Mouse (Mus musculus) heart, embryonic 14.5 days (tissue): ENCODE measurements around the gene Krt73. TPM values are rescaled to one million over a fixed set of nuclear protein-coding genes. Genes with fewer than 3 reads are reported as not detected.

ENCODE experiments used
- ATAC-seq: fragments of 200-750 bp; cut with Nextera tagmentation; 2 replicates; pipeline ENCODE4 v1.8.0; 2017; ENCODE audit warnings: low read depth, moderate TSS enrichment; ENCODE audit not compliant: insufficient number of reproducible peaks, insufficient read depth, low FRiP score
- H3K27ac ChIP-seq, 2 experiments: fragments of 200-500 bp in 1 of 2; fragments of 300-500 bp in 1 of 2; sonication (generic) in 1 of 2; replicated peaks in 1 of 2; 2 replicates each; pipeline ENCODE4 v1.5.1; 2012 to 2014; ENCODE audit warnings: low read depth in 2 of 2, low read length in 2 of 2, control low read depth in 1 of 2, mild to moderate bottlenecking in 1 of 2, mixed read lengths in 1 of 2; ENCODE audit not compliant: control insufficient read depth in 1 of 2, insufficient read depth in 1 of 2
- H3K27me3 ChIP-seq: fragments of 300-500 bp; sonication (generic); 2 replicates; pipeline ENCODE4 v1.6.1; 2014; ENCODE audit warnings: mild to moderate bottlenecking, low read length, control low read depth; ENCODE audit not compliant: control insufficient read depth, insufficient read depth
- H3K36me3 ChIP-seq: fragments of 300-500 bp; sonication (generic); 2 replicates; pipeline ENCODE4 v1.6.1; 2014; ENCODE audit warnings: mild to moderate bottlenecking, control low read depth, low read length, mixed read lengths; ENCODE audit not compliant: control insufficient read depth, insufficient read depth
- H3K4me1 ChIP-seq, 2 experiments: fragments of 200-500 bp in 1 of 2; fragments of 300-500 bp in 1 of 2; sonication (generic) in 1 of 2; 2 replicates each; pipeline ENCODE4 v1.6.1; 2012 to 2014; ENCODE audit warnings: low read length in 2 of 2, control low read depth in 1 of 2, mixed read lengths in 1 of 2; ENCODE audit not compliant: control insufficient read depth in 2 of 2, insufficient read depth in 2 of 2
- H3K4me2 ChIP-seq: fragments of 300-500 bp; sonication (generic); 2 replicates; pipeline ENCODE4 v1.6.1; 2014; ENCODE audit warnings: mild to moderate bottlenecking, low read length
- H3K4me3 ChIP-seq, 2 experiments: fragments of 200-500 bp in 1 of 2; fragments of 300-500 bp in 1 of 2; sonication (generic) in 1 of 2; 2 replicates each; pipeline ENCODE4 v1.5.1; 2012 to 2014; ENCODE audit warnings: low read length in 2 of 2, mild to moderate bottlenecking in 2 of 2, control low read depth in 1 of 2, low read depth in 1 of 2, moderate library complexity in 1 of 2; ENCODE audit not compliant: control insufficient read depth in 1 of 2, insufficient read depth in 1 of 2
- H3K9ac ChIP-seq: fragments of 300-500 bp; sonication (generic); 2 replicates; pipeline ENCODE4 v1.6.1; 2014; ENCODE audit warnings: mild to moderate bottlenecking, low read length
- H3K9me3 ChIP-seq: fragments of 300-500 bp; sonication (generic); 2 replicates; pipeline ENCODE4 v1.6.1; 2016; ENCODE audit warnings: low read length, control low read depth; ENCODE audit not compliant: control insufficient read depth
- WGBS: fragments of 180-500 bp; shearing (Covaris S2); extraction: QIAGEN DNeasy Blood & Tissue Kit; methylation state at CpG from one replicate; pipeline ENCODE4 v1.1.7; 2014; 5-methylcytosine and 5-hydroxymethylcytosine counted together
- polyA plus RNA-seq: library from polyadenylated mRNA; unstranded; fragments of >200 nt; fragmentation: Nextera tagmentation; extraction: Ambion mirVana; gene quantifications from 2 replicates; pipeline ENCODE4 v1.2.1, GENCODE M21; 2014

The Krt73 gene
- polyA plus RNA-seq, 1 experiment from 2014 or later: not detected

GRCm38 (mm10) chr15:101817875-101818274 is 15.7 kb upstream of the Krt73 start, which contains the start of gene Krt2:
Krt2 (minus strand) TSS chr15:101818169.
- Histone ChIP-seq H3K9me3 (no peaks in the 10 kb centered on the region), H3K27me3 (peaks cover 18% of the 10 kb centered on the region; the same call in 1 of the 2 replicates), H3K4me3 (no peak within 1 kb of the TSS), H3K9ac (no peak within 1 kb of the TSS), H3K36me3 (no peaks in the 10 kb centered on the region), H3K27ac (no peak within 1 kb of the TSS), H3K4me2 (no peak within 1 kb of the TSS), H3K4me1 (no peaks in the 10 kb centered on the region; a peak in 1 of 4 replicates)
- ATAC-seq: no peak
- 60% methylated on average over 16 of the region's 16 CpGs for WGBS

- Histone ChIP-seq H3K36me3 (no peaks in the 10 kb centered on the region), H3K9me3 (no peaks in the 10 kb centered on the region), H3K4me1 (no peaks in the 10 kb centered on the region), H3K27ac (no peak overlapping the region), H3K9ac (no peak overlapping the region), H3K4me2 (no peak overlapping the region), H3K27me3 (peaks cover 4% of the 10 kb centered on the region; the same call in 1 of the 2 replicates), H3K4me3 (no peak overlapping the region)
- no peak for ATAC-seq
- WGBS: 77% methylated on average over 11 of the region's 11 CpGs
Observed at GRCm38 (mm10) chr15:101803052-101803822, 1.1 kb upstream of the Krt73 start.

- H3K9ac ChIP-seq: no peak overlapping the region
- 14% methylated on average over 3 of the region's 3 CpGs for WGBS
- H3K36me3 ChIP-seq: no peaks in the 10 kb centered on the region
- no peak overlapping the region for H3K4me2 ChIP-seq
- ATAC-seq: no peak
- peaks cover 22% of the 10 kb centered on the region for H3K27me3 ChIP-seq
- no peaks in the 10 kb centered on the region for H3K9me3 ChIP-seq
- H3K4me3 ChIP-seq: no peak overlapping the region
- no peak overlapping the region for H3K27ac ChIP-seq
- no peaks in the 10 kb centered on the region for H3K4me1 ChIP-seq
Observed at GRCm38 (mm10) chr15:101790867-101791266, 11.3 kb downstream of the Krt73 start.

GRCm38 (mm10) chr15:101786360-101786759 is 15.8 kb downstream of the Krt73 start, which contains the start of gene Krt72:
Krt72 (minus strand) TSS chr15:101786460.
- Histone ChIP-seq H3K27ac (no peak within 1 kb of the TSS), H3K9ac (no peak within 1 kb of the TSS), H3K9me3 (no peaks in the 10 kb centered on the region), H3K36me3 (no peaks in the 10 kb centered on the region), H3K4me3 (no peak within 1 kb of the TSS), H3K27me3 (peaks cover 13% of the 10 kb centered on the region; the same call in 1 of the 2 replicates), H3K4me1 (no peaks in the 10 kb centered on the region), H3K4me2 (no peak within 1 kb of the TSS)
- ATAC-seq: no peak
- 80% methylated on average over 18 of the region's 18 CpGs for WGBS

GRCm38 (mm10) chr15:101773420-101773819 is 28.7 kb downstream of the Krt73 start:
- H3K9me3 ChIP-seq: no peaks in the 10 kb centered on the region
- no peaks in the 10 kb centered on the region for H3K4me1 ChIP-seq
- 77% methylated on average over 10 of the region's 10 CpGs for WGBS
- no peak overlapping the region for H3K27ac ChIP-seq
- no peak overlapping the region for H3K4me3 ChIP-seq
- ATAC-seq: no peak
- no peaks in the 10 kb centered on the region for H3K36me3 ChIP-seq
- H3K9ac ChIP-seq: no peak overlapping the region
- peaks cover 40% of the 10 kb centered on the region for H3K27me3 ChIP-seq
- no peak overlapping the region for H3K4me2 ChIP-seq

- peaks cover 40% of the 10 kb centered on the region for H3K27me3 ChIP-seq
- 4% methylated on average over 5 of the region's 5 CpGs for WGBS
Observed at GRCm38 (mm10) chr15:101772711-101773081, 29.4 kb downstream of the Krt73 start.

GRCm38 (mm10) chr15:101772080-101772710 is 30.0 kb downstream of the Krt73 start:
- 60% methylated on average over 5 of the region's 5 CpGs for WGBS
- H3K9me3 ChIP-seq: no peaks in the 10 kb centered on the region
- no peak for ATAC-seq

More at GRCm38 (mm10) chr15:101772711-101773081, 29.4 kb downstream of the Krt73 start:
- Histone ChIP-seq H3K4me2 (no peak overlapping the region), H3K36me3 (no peaks in the 10 kb centered on the region), H3K4me3 (no peak overlapping the region), H3K4me1 (no peaks in the 10 kb centered on the region), H3K9ac (no peak overlapping the region), H3K9me3 (no peaks in the 10 kb centered on the region), H3K27ac (no peak overlapping the region)
- ATAC-seq: no peak

More at GRCm38 (mm10) chr15:101772080-101772710, 30.0 kb downstream of the Krt73 start:
- no peak overlapping the region for H3K27ac ChIP-seq
- H3K9ac ChIP-seq: no peak overlapping the region
- H3K4me1 ChIP-seq: no peaks in the 10 kb centered on the region
- no peak overlapping the region for H3K4me2 ChIP-seq
- peaks cover 41% of the 10 kb centered on the region for H3K27me3 ChIP-seq
- H3K36me3 ChIP-seq: no peaks in the 10 kb centered on the region
- H3K4me3 ChIP-seq: no peak overlapping the region
